Mouse (Mus musculus): ENCODE measurements around the gene Bcas2. TPM values are rescaled to one million over a fixed set of nuclear protein-coding genes. Genes with fewer than 3 reads are reported as not detected.

The Bcas2 gene
- polyA plus RNA-seq (2014; fragmentation: Nextera tagmentation; extraction: Ambion mirVana): 184 and 190 TPM in 2 replicates

DNA sequence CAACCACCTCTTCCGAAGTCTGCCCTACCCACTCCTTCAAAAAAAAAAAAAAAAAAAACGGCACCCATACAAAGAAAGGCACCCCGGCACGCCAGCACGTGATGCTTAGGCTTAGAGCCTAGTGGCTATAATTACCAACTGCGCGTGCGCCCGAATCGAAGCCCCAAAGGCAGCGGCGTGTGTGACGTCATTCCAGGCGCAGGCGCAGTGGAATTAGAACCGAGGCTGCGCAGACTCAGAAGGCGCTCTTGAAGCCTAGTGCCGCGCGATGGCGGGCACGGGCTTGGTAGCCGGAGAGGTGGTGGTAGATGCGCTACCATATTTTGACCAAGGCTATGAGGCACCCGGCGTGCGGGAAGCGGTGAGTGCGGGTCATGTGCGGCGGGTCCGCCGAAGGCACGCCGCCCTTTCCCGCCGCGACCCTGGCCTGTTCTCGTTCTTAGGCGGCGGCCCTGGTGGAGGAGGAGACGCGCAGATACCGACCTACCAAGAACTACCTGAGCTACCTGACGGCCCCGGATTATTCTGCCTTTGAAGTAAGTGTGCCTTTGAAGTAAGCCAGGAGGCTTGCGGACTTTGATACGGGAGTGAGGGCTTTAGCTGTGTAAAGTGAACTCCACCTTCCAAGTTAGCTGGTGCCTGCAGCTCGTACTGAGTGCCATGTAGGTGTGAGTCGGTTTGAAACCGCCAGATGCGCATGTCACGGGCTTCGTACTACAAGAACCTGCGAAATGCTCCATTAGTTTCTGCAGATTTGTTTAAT, at the start of gene Bcas2:
Bcas2 (plus strand) TSS at position 151 of the 763 bp plus-strand sequence.
- Histone ChIP-seq H3K9ac (peak within 1 kb of the TSS; percentile 75), H3K4me3 (replicated peaks; ENCODE audit: low read length) (peak within 1 kb of the TSS; percentile 71), H3K4me2 (replicated peaks) (peak within 1 kb of the TSS; percentile 75), H3K4me1 (replicated peaks; ENCODE audit: control insufficient read depth, insufficient read depth, low read length) (peaks cover 8% of the 10 kb centered on the region; the same call in 1 of the 2 replicates), H3K27ac (peak within 1 kb of the TSS; percentile 86), H3K27me3 (ENCODE audit: control insufficient read depth, insufficient read depth, low read length) (no peaks in the 10 kb centered on the region), H3K9me3 (ENCODE audit: control insufficient read depth, low read length) (no peaks in the 10 kb centered on the region), H3K36me3 (replicated peaks; ENCODE audit: control insufficient read depth, insufficient read depth) (peaks cover 34% of the 10 kb centered on the region)
- peak; percentile 100 for DNase-seq (ENCODE audit: low spot score)
- ATAC-seq (ENCODE audit: low FRiP score): peak; percentile 95
- under 1% methylated on average over 56 of the region's 56 CpGs for WGBS

DNA sequence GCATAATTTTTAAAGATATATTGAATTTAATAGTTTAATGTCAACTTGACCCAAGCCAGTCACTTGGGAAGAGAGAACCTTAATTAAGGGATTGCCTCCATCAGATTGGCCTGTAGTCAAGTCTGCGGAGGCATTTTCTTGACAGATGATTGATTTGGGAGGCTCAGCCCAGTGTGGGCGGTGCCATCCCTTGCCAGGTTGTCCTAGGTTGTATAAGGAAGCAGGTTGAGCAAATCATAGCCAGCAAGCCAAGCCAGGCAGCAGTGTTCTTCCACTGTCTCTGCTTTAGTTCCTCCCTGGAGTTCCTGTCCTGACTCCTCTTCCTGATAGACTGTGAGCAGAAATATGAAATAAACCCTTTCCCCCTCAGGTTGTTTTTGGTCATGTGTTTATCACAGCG, 47.8 kb upstream of the Bcas2 start:
- Histone ChIP-seq H3K9me3 (ENCODE audit: control insufficient read depth, low read length) (no peaks in the 10 kb centered on the region), H3K27ac (no peak overlapping the region), H3K4me2 (replicated peaks) (no peak overlapping the region), H3K27me3 (ENCODE audit: control insufficient read depth, insufficient read depth, low read length) (0 out of 2 replicates have a peak, but pooled peaks cover 5% of the 10 kb centered on the region), H3K4me3 (replicated peaks; ENCODE audit: low read length) (no peak overlapping the region), H3K36me3 (replicated peaks; ENCODE audit: control insufficient read depth, insufficient read depth) (no peaks in the 10 kb centered on the region), H3K4me1 (replicated peaks; ENCODE audit: control insufficient read depth, insufficient read depth, low read length) (no peaks in the 10 kb centered on the region), H3K9ac (no peak overlapping the region)
- DNase-seq (ENCODE audit: low spot score) (no peak), ATAC-seq (ENCODE audit: low FRiP score) (no peak)
- WGBS: 87% methylated on average over 3 of the region's 3 CpGs

DNA sequence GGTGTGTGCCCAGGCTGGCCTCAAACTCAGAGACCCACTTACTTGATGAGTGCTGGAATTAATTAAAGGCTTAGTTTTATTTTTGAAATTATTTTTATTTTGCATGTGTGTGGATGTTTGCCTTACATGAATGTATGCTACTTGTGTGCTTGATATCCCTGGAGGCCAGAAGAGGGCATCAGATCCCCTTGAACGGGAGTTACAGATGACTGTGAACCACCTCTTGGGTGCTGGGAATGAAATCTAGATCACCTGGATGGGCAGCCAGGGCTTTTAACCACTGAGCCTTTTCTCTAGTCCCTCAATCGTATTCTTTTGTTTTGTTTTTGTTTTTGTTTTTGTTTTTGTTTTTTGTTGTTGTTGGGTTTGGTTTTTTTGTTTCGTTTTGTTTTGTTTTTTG, 45.3 kb upstream of the Bcas2 start:
- no peak for ATAC-seq (ENCODE audit: low FRiP score)
- WGBS: 98% methylated on average over 3 of the region's 3 CpGs
- Histone ChIP-seq H3K9ac (no peak overlapping the region), H3K4me2 (replicated peaks) (no peak overlapping the region), H3K27me3 (ENCODE audit: control insufficient read depth, insufficient read depth, low read length) (0 out of 2 replicates have a peak, but pooled peaks cover 7% of the 10 kb centered on the region), H3K36me3 (replicated peaks; ENCODE audit: control insufficient read depth, insufficient read depth) (no peaks in the 10 kb centered on the region), H3K4me3 (replicated peaks; ENCODE audit: low read length) (no peak overlapping the region), H3K4me1 (replicated peaks; ENCODE audit: control insufficient read depth, insufficient read depth, low read length) (no peaks in the 10 kb centered on the region; the same call in 1 of the 2 replicates), H3K27ac (no peak overlapping the region), H3K9me3 (ENCODE audit: control insufficient read depth, low read length) (no peaks in the 10 kb centered on the region)
- no peak for DNase-seq (ENCODE audit: low spot score)

DNA sequence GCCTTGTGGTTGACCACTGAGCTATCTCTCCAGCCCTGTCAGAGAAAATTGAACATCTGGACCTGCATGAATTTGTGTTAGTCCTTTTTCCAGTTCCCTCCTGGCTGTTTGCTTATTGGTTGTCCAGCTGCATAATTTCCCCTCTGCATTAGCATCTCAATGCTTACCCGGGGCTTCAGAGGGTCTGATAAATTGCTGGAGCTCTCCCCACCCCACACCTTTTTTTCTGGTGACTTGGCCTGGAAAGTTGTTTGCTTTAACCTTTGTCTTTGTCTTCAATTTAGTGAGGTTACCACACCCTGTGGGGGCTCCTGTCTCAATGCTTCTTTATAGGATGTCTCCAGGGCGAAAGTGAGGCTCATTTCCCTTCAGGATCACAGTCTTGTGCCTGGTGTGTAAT, 44.3 kb upstream of the Bcas2 start:
- ATAC-seq (ENCODE audit: low FRiP score): no peak
- WGBS: 10% methylated on average over 2 of the region's 2 CpGs
- Histone ChIP-seq H3K4me2 (replicated peaks) (no peak overlapping the region), H3K9ac (no peak overlapping the region), H3K36me3 (replicated peaks; ENCODE audit: control insufficient read depth, insufficient read depth) (no peaks in the 10 kb centered on the region), H3K9me3 (ENCODE audit: control insufficient read depth, low read length) (no peaks in the 10 kb centered on the region), H3K27ac (no peak overlapping the region), H3K27me3 (ENCODE audit: control insufficient read depth, insufficient read depth, low read length) (0 out of 2 replicates have a peak, but pooled peaks cover 7% of the 10 kb centered on the region), H3K4me1 (replicated peaks; ENCODE audit: control insufficient read depth, insufficient read depth, low read length) (no peaks in the 10 kb centered on the region; the same call in 1 of the 2 replicates), H3K4me3 (replicated peaks; ENCODE audit: low read length) (no peak overlapping the region)
- DNase-seq (ENCODE audit: low spot score): no peak

DNA sequence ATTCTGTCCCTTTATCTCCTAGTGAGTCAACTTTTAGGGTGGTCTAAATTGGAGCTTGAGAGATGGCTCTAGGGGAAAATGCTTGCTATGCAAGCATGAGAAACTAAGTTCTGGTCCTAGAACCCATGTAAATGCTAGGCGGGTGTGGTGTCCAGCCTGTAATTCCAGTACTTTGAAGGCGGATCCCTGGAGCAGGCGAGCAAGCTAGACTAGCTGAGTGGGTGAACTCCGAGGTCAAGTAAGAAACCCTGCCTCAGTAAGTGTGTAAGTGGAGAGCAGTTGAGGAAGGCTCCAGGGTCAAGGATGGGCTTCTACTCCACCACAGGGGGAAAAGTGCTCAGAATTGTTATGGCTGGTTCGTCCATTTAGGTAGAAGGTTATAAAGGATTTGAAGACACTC, 43.7 kb upstream of the Bcas2 start:
- no peaks in the 10 kb centered on the region for H3K9me3 ChIP-seq (ENCODE audit: control insufficient read depth, low read length)
- no peaks in the 10 kb centered on the region; the same call in 1 of the 2 replicates for H3K4me1 ChIP-seq (replicated peaks; ENCODE audit: control insufficient read depth, insufficient read depth, low read length)
- no peak overlapping the region for H3K4me3 ChIP-seq (replicated peaks; ENCODE audit: low read length)
- H3K27ac ChIP-seq: no peak overlapping the region
- DNase-seq (ENCODE audit: low spot score) (no peak), ATAC-seq (ENCODE audit: low FRiP score) (no peak)
- no peak overlapping the region for H3K4me2 ChIP-seq (replicated peaks)
- WGBS: 69% methylated on average over 5 of the region's 5 CpGs
- no peaks in the 10 kb centered on the region for H3K36me3 ChIP-seq (replicated peaks; ENCODE audit: control insufficient read depth, insufficient read depth)
- H3K27me3 ChIP-seq (ENCODE audit: control insufficient read depth, insufficient read depth, low read length): 0 out of 2 replicates have a peak, but pooled peaks cover 7% of the 10 kb centered on the region
- H3K9ac ChIP-seq: no peak overlapping the region

DNA sequence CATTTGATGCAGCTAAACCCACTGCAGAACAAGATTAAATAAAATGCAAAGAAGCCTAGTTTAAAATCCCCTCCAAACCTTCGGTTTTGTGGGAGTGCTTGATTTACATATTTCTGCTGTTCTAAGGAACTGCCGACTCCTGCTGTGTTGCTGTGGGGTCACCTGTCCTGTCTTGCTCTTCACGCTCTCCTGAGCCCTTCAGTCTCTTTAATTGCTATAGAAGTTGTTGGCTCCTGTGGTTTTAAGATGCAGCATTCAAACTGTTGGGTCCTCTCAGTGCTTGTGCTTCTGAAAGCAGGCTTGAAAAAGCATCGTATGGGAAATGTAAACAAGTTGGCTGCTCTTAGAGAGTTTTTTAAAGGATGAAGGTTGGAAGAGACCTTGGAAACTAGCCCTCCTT, 43.2 kb upstream of the Bcas2 start:
- Histone ChIP-seq H3K9me3 (ENCODE audit: control insufficient read depth, low read length) (no peaks in the 10 kb centered on the region), H3K4me3 (replicated peaks; ENCODE audit: low read length) (no peak overlapping the region), H3K4me2 (replicated peaks) (no peak overlapping the region), H3K27me3 (ENCODE audit: control insufficient read depth, insufficient read depth, low read length) (0 out of 2 replicates have a peak, but pooled peaks cover 7% of the 10 kb centered on the region), H3K4me1 (replicated peaks; ENCODE audit: control insufficient read depth, insufficient read depth, low read length) (no peaks in the 10 kb centered on the region; the same call in 1 of the 2 replicates), H3K36me3 (replicated peaks; ENCODE audit: control insufficient read depth, insufficient read depth) (no peaks in the 10 kb centered on the region), H3K27ac (no peak overlapping the region), H3K9ac (no peak overlapping the region)
- no peak for ATAC-seq (ENCODE audit: low FRiP score)
- WGBS: 41% methylated on average over 4 of the region's 4 CpGs
- no peak for DNase-seq (ENCODE audit: low spot score)

DNA sequence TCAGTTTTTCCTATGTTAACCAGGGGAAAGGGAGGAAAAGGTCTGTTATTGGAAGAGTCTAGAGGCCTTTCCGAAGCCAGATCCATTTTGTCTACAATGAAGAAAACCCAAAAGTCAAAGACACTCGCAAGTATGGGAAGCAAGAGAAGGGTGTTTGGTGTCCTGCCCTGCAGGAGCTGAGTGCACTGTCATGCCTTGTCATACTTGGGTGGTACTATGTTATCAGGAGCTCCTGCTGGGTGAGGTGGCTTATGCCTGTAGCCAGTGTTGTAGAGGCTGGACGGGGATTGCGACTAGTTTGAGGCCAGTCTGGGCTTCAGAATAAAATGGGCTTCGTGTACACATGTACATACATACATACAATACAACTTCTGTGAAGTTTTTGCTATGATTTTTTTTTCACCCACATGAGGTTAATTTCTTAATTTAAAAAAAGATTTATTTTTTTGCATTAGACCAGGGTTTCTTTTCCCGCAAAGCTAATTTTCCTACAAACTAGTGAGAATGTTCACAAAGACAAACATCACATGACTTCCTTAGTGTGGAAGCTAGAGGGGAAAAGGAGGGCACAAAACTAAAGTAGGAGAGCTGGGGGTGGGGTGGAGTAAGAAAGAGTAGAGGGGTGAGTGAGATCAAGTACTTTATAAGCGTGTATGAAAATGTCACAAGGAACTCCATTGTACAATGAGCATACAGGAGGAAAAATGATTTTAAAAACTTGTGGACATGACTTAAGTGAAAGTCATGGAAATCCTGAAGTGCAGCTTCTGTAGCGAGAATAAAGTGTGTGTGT, 41.9 kb upstream of the Bcas2 start:
- 87% methylated on average over 8 of the region's 8 CpGs for WGBS
- no peak for DNase-seq (ENCODE audit: low spot score)
- H3K9ac ChIP-seq: no peak overlapping the region

DNA sequence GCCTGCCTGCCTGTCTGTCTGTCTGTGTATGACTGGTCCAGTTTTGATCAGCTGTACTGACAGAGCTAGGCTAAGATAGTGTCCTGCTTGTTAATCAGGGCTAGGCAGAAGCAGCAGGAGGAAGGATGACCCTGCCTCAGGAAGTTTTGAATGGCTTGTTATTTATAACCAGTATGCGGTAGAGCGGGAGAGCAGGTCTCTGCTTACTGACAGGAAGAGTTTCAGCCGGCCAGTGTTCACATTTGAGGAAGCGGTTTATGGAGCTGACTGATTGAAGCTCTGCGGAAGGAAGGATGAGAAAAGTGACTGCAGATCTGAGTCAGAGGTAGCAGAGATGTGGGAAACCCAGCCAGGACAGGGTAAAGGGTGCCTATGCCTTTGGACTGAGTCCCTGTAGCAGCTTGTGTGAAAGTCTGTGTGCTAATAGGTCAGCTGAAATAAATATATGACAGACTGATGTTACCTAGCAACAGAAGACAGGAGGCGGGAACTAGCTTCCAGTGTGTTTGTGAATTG, 41.2 kb upstream of the Bcas2 start:
- no peak overlapping the region for H3K4me3 ChIP-seq (replicated peaks; ENCODE audit: low read length)
- H3K27me3 ChIP-seq (ENCODE audit: control insufficient read depth, insufficient read depth, low read length): 0 out of 2 replicates have a peak, but pooled peaks cover 7% of the 10 kb centered on the region
- H3K4me2 ChIP-seq (replicated peaks): no peak overlapping the region
- no peaks in the 10 kb centered on the region for H3K9me3 ChIP-seq (ENCODE audit: control insufficient read depth, low read length)
- ATAC-seq (ENCODE audit: low FRiP score) (no peak), DNase-seq (ENCODE audit: low spot score) (peak; percentile 28)
- no peak overlapping the region for H3K9ac ChIP-seq
- H3K27ac ChIP-seq: no peak overlapping the region; the same call in 1 of the 2 replicates
- no peaks in the 10 kb centered on the region for H3K36me3 ChIP-seq (replicated peaks; ENCODE audit: control insufficient read depth, insufficient read depth)
- WGBS: 37% methylated on average over 6 of the region's 6 CpGs
- H3K4me1 ChIP-seq (replicated peaks; ENCODE audit: control insufficient read depth, insufficient read depth, low read length): no peaks in the 10 kb centered on the region; the same call in 1 of the 2 replicates

More for the DNA sequence above, 41.9 kb upstream of the Bcas2 start:
- Histone ChIP-seq H3K4me1 (replicated peaks; ENCODE audit: control insufficient read depth, insufficient read depth, low read length) (no peaks in the 10 kb centered on the region; the same call in 1 of the 2 replicates), H3K27me3 (ENCODE audit: control insufficient read depth, insufficient read depth, low read length) (0 out of 2 replicates have a peak, but pooled peaks cover 7% of the 10 kb centered on the region), H3K27ac (no peak overlapping the region), H3K36me3 (replicated peaks; ENCODE audit: control insufficient read depth, insufficient read depth) (no peaks in the 10 kb centered on the region), H3K4me3 (replicated peaks; ENCODE audit: low read length) (no peak overlapping the region), H3K9me3 (ENCODE audit: control insufficient read depth, low read length) (no peaks in the 10 kb centered on the region), H3K4me2 (replicated peaks) (no peak overlapping the region)
- no peak for ATAC-seq (ENCODE audit: low FRiP score)

DNA sequence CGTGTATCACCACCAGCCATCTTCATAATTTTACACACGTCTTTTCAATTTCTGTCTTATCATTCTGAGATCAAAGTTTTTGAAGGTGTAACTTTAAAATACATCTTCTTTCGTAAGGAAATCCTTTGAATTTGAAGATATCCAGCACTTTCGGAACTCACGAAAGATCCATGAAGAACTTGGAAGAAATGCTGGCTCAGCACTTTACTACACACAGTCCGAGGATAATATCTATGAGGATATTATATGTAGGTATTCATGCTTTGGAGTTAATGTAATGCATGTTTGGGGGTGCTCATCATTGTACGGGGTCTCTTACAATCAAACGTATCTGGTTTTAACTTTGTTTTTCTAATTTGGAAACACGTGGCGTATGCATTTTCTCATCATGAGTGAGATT, 38.4 kb upstream of the Bcas2 start:
- Histone ChIP-seq H3K27me3 (ENCODE audit: control insufficient read depth, insufficient read depth, low read length) (0 out of 2 replicates have a peak, but pooled peaks cover 7% of the 10 kb centered on the region), H3K36me3 (replicated peaks; ENCODE audit: control insufficient read depth, insufficient read depth) (no peaks in the 10 kb centered on the region), H3K9ac (no peak overlapping the region), H3K27ac (no peak overlapping the region), H3K4me2 (replicated peaks) (no peak overlapping the region), H3K4me3 (replicated peaks; ENCODE audit: low read length) (no peak overlapping the region), H3K4me1 (replicated peaks; ENCODE audit: control insufficient read depth, insufficient read depth, low read length) (no peaks in the 10 kb centered on the region; the same call in 1 of the 2 replicates), H3K9me3 (ENCODE audit: control insufficient read depth, low read length) (no peaks in the 10 kb centered on the region)
- ATAC-seq (ENCODE audit: low FRiP score): no peak
- 93% methylated on average over 10 of the region's 10 CpGs for WGBS
- DNase-seq (ENCODE audit: low spot score): no peak
